Mouse (Mus musculus) hindbrain, embryonic 11.5 days (tissue): ENCODE data around the gene Ccdc130. TPM values are rescaled to one million over a fixed set of nuclear protein-coding genes. Genes with fewer than 3 reads are reported as not detected.
"Not testable (repeated sequence)": the region's sequence is repeated elsewhere in the genome, so short reads cannot be mapped to it uniquely, and the experiment has no call there.

Experiments
- ATAC-seq: fragments of 200-750 bp; cut with Nextera tagmentation; 2 replicates; pipeline ENCODE4 v1.8.0; 2017; ENCODE audit warnings: mild to moderate bottlenecking, moderate TSS enrichment, moderate library complexity; ENCODE audit not compliant: low FRiP score
- DNase-seq: peaks from one replicate; pipeline ENCODE4 v3.0.0-alpha.2; 2015; ENCODE audit warnings: low spot score
- H3K27ac ChIP-seq: fragments of 300-500 bp; sonication (generic); 2 replicates; pipeline ENCODE4 v1.5.1; 2014; ENCODE audit warnings: mild to moderate bottlenecking, low read depth, low read length
- H3K27me3 ChIP-seq: fragments of 300-500 bp; sonication (generic); 2 replicates; pipeline ENCODE4 v1.6.1; 2014; ENCODE audit warnings: mild to moderate bottlenecking, low read length, moderate library complexity, mixed read lengths; ENCODE audit not compliant: control insufficient read depth, insufficient read depth
- H3K36me3 ChIP-seq: fragments of 300-500 bp; sonication (generic); 2 replicates; pipeline ENCODE4 v1.6.1; 2014; ENCODE audit warnings: mild to moderate bottlenecking, low read length, moderate library complexity, mixed read lengths; ENCODE audit not compliant: control insufficient read depth, insufficient read depth
- H3K4me1 ChIP-seq: fragments of 300-500 bp; sonication (generic); replicated peaks from 2 replicates; pipeline ENCODE4 v1.6.1; 2014; ENCODE audit warnings: low read length, mixed read lengths; ENCODE audit not compliant: control insufficient read depth, insufficient read depth
- H3K4me2 ChIP-seq: fragments of 300-500 bp; sonication (generic); replicated peaks from 2 replicates; pipeline ENCODE4 v1.6.1; 2014; ENCODE audit warnings: mild to moderate bottlenecking, low read depth, low read length
- H3K4me3 ChIP-seq: fragments of 300-500 bp; sonication (generic); 2 replicates; pipeline ENCODE4 v1.5.1; 2014; ENCODE audit warnings: low read depth, low read length
- H3K9ac ChIP-seq: fragments of 300-500 bp; sonication (generic); 2 replicates; pipeline ENCODE4 v1.6.1; 2014; ENCODE audit warnings: low read depth, low read length
- H3K9me3 ChIP-seq: fragments of 300-500 bp; sonication (generic); 2 replicates; pipeline ENCODE4 v1.6.1; 2016; ENCODE audit warnings: low read length; ENCODE audit not compliant: control insufficient read depth
- WGBS: fragments of 180-500 bp; shearing (Covaris S2); extraction: QIAGEN DNeasy Blood & Tissue Kit; methylation state at CpG from one replicate; pipeline ENCODE4 v1.1.7; 2014; 5-methylcytosine and 5-hydroxymethylcytosine counted together
- polyA plus RNA-seq: library from polyadenylated mRNA; unstranded; fragments of >200 nt; fragmentation: Nextera tagmentation; extraction: Ambion mirVana; gene quantifications from 2 replicates; pipeline ENCODE4 v1.2.1, GENCODE M21; 2014

Gene Ccdc130
- polyA plus RNA-seq = 21.3 and 27.4 TPM in 2 replicates

DNA sequence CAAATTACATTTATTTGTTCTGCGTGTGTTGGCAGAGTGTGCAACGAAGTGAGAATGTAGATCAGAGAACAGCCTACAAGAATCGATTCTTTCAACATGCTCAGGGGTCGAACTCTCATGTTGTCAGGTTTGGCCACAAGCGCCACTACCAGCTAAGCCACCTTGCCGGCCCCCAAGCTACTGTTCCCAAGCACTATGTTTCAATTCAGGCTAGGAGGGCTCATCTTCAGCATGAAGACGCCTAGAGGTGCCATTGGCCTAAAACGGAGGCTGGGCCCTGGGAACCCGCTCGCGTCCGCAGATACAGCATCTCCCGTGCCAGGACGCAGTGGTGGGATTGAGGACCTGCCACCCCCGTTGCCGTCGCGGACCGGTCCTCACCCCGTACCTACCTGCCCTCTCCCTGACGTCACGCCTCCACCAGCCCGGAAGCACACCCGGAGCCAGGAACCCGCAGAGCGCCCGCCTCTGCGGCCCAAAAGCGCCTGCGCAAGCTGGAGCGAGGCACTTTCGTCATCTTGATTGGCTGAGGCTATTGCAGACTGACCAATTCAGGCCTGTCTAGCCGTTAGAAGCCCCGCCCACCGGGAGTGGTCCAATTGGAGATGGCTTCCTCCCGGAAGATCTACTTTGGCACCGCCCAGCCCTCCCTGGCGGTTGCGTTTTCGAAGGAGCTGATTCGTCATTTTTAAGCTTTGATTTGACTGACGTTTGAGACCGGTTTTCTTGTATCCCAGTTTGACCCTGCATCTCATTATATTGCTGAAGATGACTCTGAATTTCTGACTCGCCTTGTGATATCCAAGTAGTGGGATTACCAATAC lies at the start of gene Ccdc130:
Gene Ccdc130 (minus strand): TSS at position 431 of the 824 bp plus-strand sequence.
- H3K4me2 ChIP-seq = peak within 1 kb of the TSS; percentile 83
- no peaks in the 10 kb centered on the region for H3K36me3 ChIP-seq
- peak within 1 kb of the TSS; percentile 36; the same call in 1 of the 2 replicates for H3K27ac ChIP-seq
- H3K27me3 ChIP-seq = no peaks in the 10 kb centered on the region
- peak within 1 kb of the TSS; percentile 80 for H3K4me3 ChIP-seq
- no peaks in the 10 kb centered on the region for H3K9me3 ChIP-seq
- under 1% methylated on average over 44 of the region's 44 CpGs for WGBS
- DNase-seq (peak; percentile 100), ATAC-seq (peak; percentile 99)
- no peaks in the 10 kb centered on the region for H3K4me1 ChIP-seq
- peak within 1 kb of the TSS; percentile 81 for H3K9ac ChIP-seq

GRCm38 (mm10) chr8:84308376-84308775 lies 38.2 kb upstream of the Ccdc130 start:
- Histone ChIP-seq H3K27ac (no peak overlapping the region), H3K9me3 (no peaks in the 10 kb centered on the region), H3K4me3 (no peak overlapping the region), H3K4me1 (no peaks in the 10 kb centered on the region), H3K4me2 (no peak overlapping the region), H3K27me3 (no peaks in the 10 kb centered on the region), H3K9ac (no peak overlapping the region), H3K36me3 (no peaks in the 10 kb centered on the region)
- DNase-seq (no peak), ATAC-seq (no peak)
- 66% methylated on average over 3 of the region's 3 CpGs for WGBS

- no peak overlapping the region for H3K9ac ChIP-seq
- ATAC-seq (no peak), DNase-seq (no peak)
- no peaks in the 10 kb centered on the region for H3K36me3 ChIP-seq
- WGBS = 81% methylated on average over 2 of the region's 2 CpGs
- H3K4me1 ChIP-seq = no peaks in the 10 kb centered on the region
- H3K9me3 ChIP-seq = no peaks in the 10 kb centered on the region
- no peak overlapping the region for H3K27ac ChIP-seq
- H3K4me2 ChIP-seq = no peak overlapping the region
- H3K4me3 ChIP-seq = no peak overlapping the region
- H3K27me3 ChIP-seq = no peaks in the 10 kb centered on the region
These were observed 33.8 kb upstream of the Ccdc130 start for GRCm38 (mm10) chr8:84303951-84304350.

DNA sequence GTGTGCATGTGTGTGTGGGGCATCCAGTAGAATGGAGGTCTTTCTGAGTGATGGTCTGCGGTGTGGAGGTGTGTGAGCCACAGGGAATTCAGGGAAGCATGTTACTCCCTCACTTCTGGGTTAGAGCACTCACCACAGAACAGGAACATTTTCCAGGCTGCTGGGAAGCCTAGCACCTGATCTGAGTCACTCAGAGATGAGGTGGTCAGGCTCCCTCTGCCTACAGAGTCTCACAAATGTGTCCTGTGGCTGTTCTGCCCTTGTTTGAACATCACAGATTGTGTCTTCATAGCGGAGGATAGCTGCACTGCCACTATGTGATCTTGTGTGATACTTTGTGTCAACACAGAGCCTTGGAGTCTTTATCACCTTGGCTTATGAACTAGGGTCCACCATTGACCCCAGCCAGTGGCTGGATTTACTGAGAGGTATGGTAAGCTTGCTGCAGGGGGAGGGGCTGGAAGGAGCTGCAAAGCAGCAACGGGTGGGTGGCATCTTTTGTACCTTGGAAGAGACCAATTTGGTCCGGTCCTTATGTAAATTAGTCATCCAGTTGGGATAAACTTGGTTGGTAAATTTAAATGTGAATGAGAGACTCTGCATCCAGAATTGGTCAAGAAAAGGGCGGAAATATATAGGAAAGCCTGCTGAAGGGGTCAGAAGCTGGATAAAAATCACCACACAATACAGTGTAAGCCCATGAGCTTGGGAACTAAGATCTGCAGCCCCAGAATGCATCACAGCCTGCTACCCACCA lies 27.0 kb upstream of the Ccdc130 start:
- H3K4me3 ChIP-seq = no peak overlapping the region
- H3K9me3 ChIP-seq = no peaks in the 10 kb centered on the region
- no peaks in the 10 kb centered on the region for H3K27me3 ChIP-seq
- ATAC-seq = no peak
- WGBS = 72% methylated on average over 5 of the region's 5 CpGs
- H3K4me1 ChIP-seq = no peaks in the 10 kb centered on the region
- no peak overlapping the region for H3K9ac ChIP-seq
- no peak for DNase-seq
- H3K27ac ChIP-seq = no peak overlapping the region
- H3K4me2 ChIP-seq = no peak overlapping the region
- no peaks in the 10 kb centered on the region for H3K36me3 ChIP-seq

- no peaks in the 10 kb centered on the region for H3K9me3 ChIP-seq
- DNase-seq (peak; percentile 78), ATAC-seq (no peak)
- no peaks in the 10 kb centered on the region for H3K27me3 ChIP-seq
- 24% methylated on average over 8 of the region's 8 CpGs for WGBS
- no peak overlapping the region for H3K4me3 ChIP-seq
- H3K9ac ChIP-seq = no peak overlapping the region
- H3K4me2 ChIP-seq = no peak overlapping the region
- no peaks in the 10 kb centered on the region for H3K4me1 ChIP-seq
- H3K36me3 ChIP-seq = no peaks in the 10 kb centered on the region
- H3K27ac ChIP-seq = no peak overlapping the region
These were observed 21.5 kb upstream of the Ccdc130 start for GRCm38 (mm10) chr8:84291688-84292087.

DNA sequence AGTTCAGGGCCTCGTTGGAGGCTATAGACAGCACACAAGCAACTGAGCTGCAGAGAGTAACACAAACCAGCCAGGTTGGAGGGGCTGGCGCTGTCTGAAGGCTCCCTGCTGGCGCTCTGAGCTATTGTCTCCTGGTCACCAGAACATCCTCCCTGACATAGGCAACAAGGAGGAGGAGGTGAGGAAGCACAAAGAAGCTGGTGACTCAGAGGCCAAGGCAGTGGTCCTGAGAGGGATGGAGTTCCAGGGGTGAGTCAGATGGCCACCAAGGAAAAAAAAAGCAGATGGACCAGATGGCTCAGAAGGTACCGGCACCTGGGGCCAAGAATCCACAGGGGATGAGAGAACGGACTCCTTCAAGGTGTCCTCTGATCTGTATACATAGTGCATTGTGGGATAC lies 20.9 kb upstream of the Ccdc130 start:
- Histone ChIP-seq H3K9ac (no peak overlapping the region), H3K9me3 (no peaks in the 10 kb centered on the region), H3K4me2 (no peak overlapping the region), H3K4me1 (no peaks in the 10 kb centered on the region), H3K4me3 (no peak overlapping the region), H3K36me3 (no peaks in the 10 kb centered on the region), H3K27me3 (no peaks in the 10 kb centered on the region), H3K27ac (no peak overlapping the region)
- 72% methylated on average over 5 of the region's 5 CpGs for WGBS
- ATAC-seq (no peak), DNase-seq (no peak)

DNA sequence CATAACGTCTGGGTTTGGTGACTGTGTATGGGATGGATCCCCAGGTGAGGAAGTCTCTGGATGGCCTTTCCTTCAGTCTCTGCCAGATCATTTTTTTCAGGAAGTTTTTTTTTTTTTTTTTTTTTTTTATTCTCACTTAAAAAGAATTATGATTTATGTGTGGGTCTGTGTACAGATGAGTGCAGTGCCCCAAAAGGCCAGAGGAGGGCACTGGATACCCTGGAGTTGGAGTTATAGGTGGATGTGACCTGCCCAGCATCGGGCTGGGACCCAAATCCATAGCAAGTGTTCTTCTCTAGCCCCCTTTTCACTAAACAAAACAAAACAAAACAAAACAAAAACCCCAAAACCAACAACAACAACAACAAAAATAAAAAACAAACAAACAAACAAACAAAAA lies 18.7 kb upstream of the Ccdc130 start:
- peak; percentile 37 for DNase-seq
- Histone ChIP-seq H3K36me3 (no peaks in the 10 kb centered on the region), H3K4me1 (no peaks in the 10 kb centered on the region), H3K27me3 (no peaks in the 10 kb centered on the region), H3K27ac (no peak overlapping the region), H3K4me3 (no peak overlapping the region), H3K9ac (no peak overlapping the region), H3K4me2 (no peak overlapping the region), H3K9me3 (no peaks in the 10 kb centered on the region)
- ATAC-seq = no peak
- 52% methylated on average over 2 of the region's 2 CpGs for WGBS

- H3K27me3 ChIP-seq, ATAC-seq: not testable (repeated sequence)
These were observed 15.5 kb upstream of the Ccdc130 start for GRCm38 (mm10) chr8:84285665-84286064.

More at GRCm38 (mm10) chr8:84285665-84286064, 15.5 kb upstream of the Ccdc130 start:
- H3K9ac ChIP-seq, H3K4me2 ChIP-seq, H3K4me1 ChIP-seq, H3K27ac ChIP-seq, H3K36me3 ChIP-seq, H3K4me3 ChIP-seq, H3K9me3 ChIP-seq: not testable (repeated sequence)
- WGBS = 54% methylated on average over 5 of the region's 5 CpGs
- peak; percentile 54 for DNase-seq
